Mouse (Mus musculus): ENCODE results near the gene Ksr2. TPM values are rescaled to one million over a fixed set of nuclear protein-coding genes. Genes with fewer than 3 reads are reported as not detected.
"Not testable (repeated sequence)": the region's sequence is repeated elsewhere in the genome, so short reads cannot be mapped to it uniquely, and the experiment has no call there.

Ksr2 gene
- total RNA-seq, 2 experiments from 2014 or later: 23.4 to 24.1 TPM

GRCm38 (mm10) chr5:117404671-117405070, 9.1 kb upstream of the Ksr2 start:
- DNase-seq; intact Hi-C loops (cut with DNase I): not testable (repeated sequence)

GRCm38 (mm10) chr5:117408216-117408615, 5.6 kb upstream of the Ksr2 start:
- intact Hi-C loops (cut with DNase I): no loop called here

DNA sequence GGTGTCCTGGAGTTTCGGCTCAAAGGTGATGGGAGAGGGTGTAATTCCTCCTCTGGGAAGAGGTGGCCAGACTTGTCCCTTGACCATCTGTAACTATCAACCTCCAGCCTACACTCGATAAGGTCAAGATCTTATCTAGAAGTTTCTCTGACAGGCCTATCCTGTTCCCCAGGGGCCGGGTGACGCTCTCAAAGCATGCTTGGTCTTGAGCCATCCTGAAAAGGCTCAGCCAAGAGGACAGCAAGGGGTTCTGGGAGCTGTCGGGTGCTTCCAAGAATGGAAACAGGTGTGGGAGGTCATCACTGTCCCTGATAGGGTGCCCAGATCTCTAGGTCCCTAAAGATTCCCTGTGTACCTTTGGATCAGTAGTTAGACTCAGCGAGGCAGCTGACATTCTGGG, 4.4 kb upstream of the Ksr2 start:
- DNase-seq: no peak
- intact Hi-C loops (cut with DNase I): no loop called here

More at GRCm38 (mm10) chr5:117408216-117408615, 5.6 kb upstream of the Ksr2 start:
- DNase-seq: peak; percentile 42

GRCm38 (mm10) chr5:117414611-117415010, 811 bp downstream of the Ksr2 start:
- DNase-seq: peak; percentile 19
- intact Hi-C loops (cut with DNase I): loop anchor here (5.0 kb wide), 1 partner anchor 78 kb away; no protein-coding TSS in a partner anchor

DNA sequence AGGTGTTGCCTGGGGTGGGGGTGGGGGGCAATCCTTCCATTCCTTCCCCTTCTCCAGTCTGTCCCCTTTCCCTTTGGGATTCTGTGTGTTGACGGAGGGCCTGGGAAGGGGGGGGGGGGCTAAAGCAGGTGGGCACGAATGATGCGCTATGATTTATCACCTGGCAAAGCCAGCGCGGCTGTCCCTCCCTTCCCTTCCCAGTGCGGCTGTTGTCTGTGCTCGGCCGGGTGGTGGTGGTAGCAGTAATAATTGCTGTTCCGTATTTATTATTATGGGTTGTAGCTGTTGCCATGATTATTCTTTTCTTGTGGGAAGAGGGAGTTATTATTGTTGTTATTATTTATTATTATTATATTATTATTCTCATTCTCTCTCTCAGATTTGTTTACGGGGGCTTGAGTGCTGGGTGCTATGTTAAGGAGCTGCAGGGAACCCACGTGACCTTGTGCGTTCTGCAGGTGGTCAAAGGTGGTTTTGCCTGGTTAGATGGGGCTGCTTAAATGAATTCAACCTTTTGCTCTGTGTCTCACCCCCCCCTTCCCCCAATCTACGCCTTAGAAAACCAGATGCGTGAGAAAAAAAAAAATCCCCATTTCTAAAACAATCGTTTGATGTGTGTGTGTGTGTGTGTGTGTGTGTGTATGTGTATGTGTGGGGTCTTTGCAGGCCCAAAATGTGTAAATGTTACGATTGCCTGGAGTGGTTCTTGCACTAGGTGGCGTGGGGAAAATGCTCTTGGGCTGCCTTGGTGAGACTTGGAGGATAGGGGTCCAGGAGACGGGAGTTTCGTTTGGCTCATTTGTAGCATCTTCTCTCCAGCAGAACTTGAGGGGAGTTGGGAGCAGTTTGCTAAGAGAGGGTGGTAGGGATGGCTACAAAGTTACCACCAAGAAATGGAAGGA, 1.5 kb downstream of the Ksr2 start:
- intact Hi-C loops (cut with DNase I): loop anchor here (5.0 kb wide), 1 partner anchor 77 kb away; no protein-coding TSS in a partner anchor

GRCm38 (mm10) chr5:117417442-117417841, 3.6 kb downstream of the Ksr2 start:
- no peak for DNase-seq
- intact Hi-C loops (cut with DNase I): loop anchor here (5.0 kb wide), 1 partner anchor 75 kb away; no protein-coding TSS in a partner anchor

More for the DNA sequence above, 1.5 kb downstream of the Ksr2 start:
- DNase-seq: peak; percentile 12

DNA sequence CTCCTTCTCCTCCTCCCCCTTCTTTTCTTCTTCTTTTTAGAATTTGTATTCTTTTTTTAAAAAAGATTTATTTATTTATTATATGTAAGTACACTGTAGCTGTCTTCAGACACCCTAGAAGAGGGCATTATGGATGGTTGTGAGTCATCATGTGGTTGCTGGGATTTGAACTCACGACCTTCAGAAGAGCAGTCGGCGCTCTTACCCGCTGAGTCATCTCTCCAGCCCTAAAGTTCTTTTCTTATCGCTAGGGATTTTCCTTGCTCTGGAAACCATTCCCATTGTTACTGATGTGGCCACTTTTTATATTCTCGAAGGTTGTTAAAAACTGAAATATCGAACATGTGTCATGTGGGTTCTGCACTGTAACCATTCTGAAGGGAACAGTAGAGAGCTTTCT, 19.7 kb downstream of the Ksr2 start:
- DNase-seq; intact Hi-C loops (cut with DNase I): not testable (repeated sequence)

GRCm38 (mm10) chr5:117440261-117440660, 26.5 kb downstream of the Ksr2 start:
- DNase-seq: no peak
- intact Hi-C loops (cut with DNase I): no loop called here

DNA sequence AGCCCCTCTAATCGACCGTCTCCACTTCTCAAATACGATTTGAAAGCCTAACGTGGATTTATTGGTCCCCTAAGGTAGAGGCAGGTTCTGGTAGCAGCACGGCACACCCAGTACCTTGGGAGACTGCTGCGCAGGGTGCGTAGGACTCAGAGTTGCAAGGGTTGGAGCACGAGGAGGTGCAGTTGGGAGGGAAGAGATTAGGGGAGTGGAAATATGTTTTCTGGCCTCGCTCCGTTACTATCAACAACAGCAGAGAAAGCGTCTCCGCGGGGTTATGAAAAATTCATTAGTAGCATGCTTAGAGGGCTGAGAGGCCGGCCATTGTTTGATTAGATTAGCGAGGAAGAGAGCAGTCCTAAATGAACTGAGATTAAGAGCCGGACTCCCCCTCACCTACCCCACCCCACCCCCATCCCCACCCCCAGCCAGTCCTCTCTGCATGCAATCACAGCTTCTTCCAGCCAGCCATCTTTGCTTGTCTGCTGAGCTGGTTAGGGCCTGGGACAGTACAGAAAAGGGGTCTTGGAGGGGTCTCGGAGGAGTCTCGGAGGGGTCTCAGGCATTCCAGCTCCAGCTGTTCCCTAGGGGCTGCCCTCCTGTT, 27.5 kb downstream of the Ksr2 start:
- no peak for DNase-seq
- intact Hi-C loops (cut with DNase I): no loop called here

- intact Hi-C loops (cut with DNase I): no loop called here
- no peak for DNase-seq
Observed at GRCm38 (mm10) chr5:117442157-117442765, 28.5 kb downstream of the Ksr2 start.

DNA sequence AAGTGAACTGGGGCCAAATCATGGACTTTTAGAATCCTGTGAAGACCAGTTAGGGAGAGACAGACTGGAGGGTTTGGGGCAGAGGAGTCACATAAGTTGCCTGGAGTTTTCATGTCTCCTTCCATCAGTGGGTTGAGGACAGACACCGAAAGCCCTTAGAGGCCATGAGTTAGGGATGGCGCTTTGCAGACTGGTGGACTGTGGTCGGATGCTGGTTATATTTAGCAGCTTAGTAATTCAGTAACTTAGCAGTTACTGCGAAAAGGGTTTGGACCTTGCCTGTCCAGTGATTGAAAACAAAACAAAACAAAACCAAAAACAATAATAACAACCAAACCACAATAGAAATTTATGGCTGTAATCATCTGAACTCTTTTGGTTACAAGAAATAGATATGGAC, 29.3 kb downstream of the Ksr2 start:
- no peak for DNase-seq
- intact Hi-C loops (cut with DNase I): no loop called here

GRCm38 (mm10) chr5:117443902-117444301, 30.1 kb downstream of the Ksr2 start:
- intact Hi-C loops (cut with DNase I): no loop called here
- DNase-seq: no peak

GRCm38 (mm10) chr5:117447698-117448097, 33.9 kb downstream of the Ksr2 start:
- no peak for DNase-seq
- intact Hi-C loops (cut with DNase I): no loop called here

DNA sequence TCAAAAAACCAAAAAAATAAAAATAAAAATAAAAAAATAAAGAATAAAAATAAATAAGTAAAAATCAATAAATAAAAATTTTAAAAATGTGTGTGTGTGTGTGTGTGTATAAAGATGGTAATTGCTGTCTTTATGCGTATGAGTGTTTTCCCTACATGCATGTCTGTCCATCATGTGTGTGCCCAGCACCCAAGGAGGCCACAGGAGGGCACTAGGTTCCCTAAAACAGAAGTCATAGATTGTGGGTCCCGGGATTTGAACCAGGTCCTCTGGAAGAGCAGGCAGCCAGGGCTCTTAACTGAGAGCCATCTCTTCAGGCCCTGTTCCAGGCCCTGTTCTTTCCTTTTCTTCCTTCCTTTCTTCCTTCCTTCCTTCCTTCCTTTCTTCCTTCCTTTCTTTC, 38.2 kb downstream of the Ksr2 start:
- no peak for DNase-seq
- intact Hi-C loops (cut with DNase I): no loop called here

- intact Hi-C loops (cut with DNase I): no loop called here
- DNase-seq: no peak
Observed at GRCm38 (mm10) chr5:117455546-117455945, 41.7 kb downstream of the Ksr2 start.

DNA sequence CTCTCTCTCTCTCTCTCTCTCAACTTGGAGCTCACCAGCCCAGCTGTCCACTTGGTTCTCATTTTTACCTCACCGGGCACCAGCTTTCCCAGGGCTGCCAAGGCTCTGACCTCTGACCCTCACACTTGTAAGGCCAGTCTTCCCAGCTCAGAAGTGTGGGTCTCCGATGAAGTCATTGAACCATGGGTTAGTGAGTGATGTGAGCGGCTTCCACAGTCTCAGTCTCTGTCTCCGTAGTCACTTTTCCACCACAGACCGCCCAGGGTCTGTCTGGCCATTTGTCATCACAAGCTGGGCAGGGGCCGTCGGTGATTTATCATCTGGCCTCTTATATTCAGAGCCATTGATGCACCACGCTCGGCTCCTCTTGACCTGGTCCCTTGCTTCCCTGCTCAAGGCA, 43.3 kb downstream of the Ksr2 start:
- intact Hi-C loops (cut with DNase I): no loop called here
- DNase-seq: no peak

- intact Hi-C loops (cut with DNase I): no loop called here
- DNase-seq: no peak
Observed at GRCm38 (mm10) chr5:117457583-117457982, 43.8 kb downstream of the Ksr2 start.

- intact Hi-C loops (cut with DNase I): no loop called here
- no peak for DNase-seq
Observed at GRCm38 (mm10) chr5:117458899-117459298, 45.1 kb downstream of the Ksr2 start.

DNA sequence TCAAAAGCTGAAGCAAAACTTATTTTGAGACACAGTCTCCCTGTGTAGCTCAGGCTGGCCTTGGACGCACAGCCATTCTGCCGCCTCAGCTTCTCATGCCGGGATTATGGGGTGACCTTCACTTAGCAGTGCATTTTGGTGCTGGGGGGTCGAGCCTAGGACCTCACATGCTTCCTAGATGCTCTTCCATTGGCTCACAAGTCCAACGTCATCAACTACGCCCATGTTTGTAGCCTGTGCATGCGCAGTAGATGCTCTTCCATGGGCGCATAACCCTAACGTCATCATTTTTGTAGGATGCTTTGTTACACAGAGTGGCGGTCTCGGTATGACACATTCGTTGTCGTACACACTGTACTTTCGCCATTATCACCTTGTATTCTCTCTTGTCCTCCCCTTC, 46.5 kb downstream of the Ksr2 start:
- DNase-seq: no peak
- intact Hi-C loops (cut with DNase I): no loop called here

DNA sequence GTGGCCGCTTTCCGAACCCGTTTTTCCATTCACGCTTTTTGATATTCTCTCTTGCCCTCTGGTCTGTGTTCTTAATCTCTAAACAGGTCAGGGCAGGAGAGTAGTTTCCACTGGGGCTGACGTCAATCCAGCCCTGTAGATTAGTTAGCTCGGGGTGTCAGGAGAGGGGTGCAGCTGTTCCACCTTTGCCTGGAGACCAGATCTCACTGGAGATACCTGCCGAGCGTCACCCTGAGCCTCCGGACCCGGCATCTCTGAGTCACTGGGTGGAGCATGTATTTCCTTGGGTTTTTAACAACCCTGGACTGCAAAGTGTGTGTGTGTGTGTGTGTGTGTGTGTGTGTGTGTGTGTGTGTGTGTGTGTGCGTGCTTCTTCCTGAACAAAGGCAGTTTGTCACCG, 53.3 kb downstream of the Ksr2 start:
- no peak for DNase-seq
- intact Hi-C loops (cut with DNase I): no loop called here

GRCm38 (mm10) chr5:117468961-117469360, 55.2 kb downstream of the Ksr2 start:
- intact Hi-C loops (cut with DNase I): no loop called here
- DNase-seq: no peak

Data from left cerebral cortex, postnatal 4 days (tissue).